Mouse (Mus musculus) lung, embryonic 14.5 days (tissue): ENCODE results near the gene Kbtbd8. TPM values are rescaled to one million over a fixed set of nuclear protein-coding genes. Genes with fewer than 3 reads are reported as not detected.

ENCODE experiments used
- ATAC-seq: fragments of 200-750 bp; cut with Nextera tagmentation; 2 replicates; pipeline ENCODE4 v1.8.0; 2017; ENCODE audit warnings: mild to moderate bottlenecking, moderate TSS enrichment, moderate library complexity; ENCODE audit not compliant: insufficient read depth
- DNase-seq: peaks from one replicate; pipeline ENCODE4 v3.0.0-alpha.2; 2015
- H3K27ac ChIP-seq: fragments of 300-500 bp; sonication (generic); 2 replicates; pipeline ENCODE4 v1.5.1; 2014; ENCODE audit warnings: low read depth, mild to moderate bottlenecking, moderate library complexity
- H3K27me3 ChIP-seq: fragments of 300-500 bp; sonication (generic); 2 replicates; pipeline ENCODE4 v1.6.1; 2014; ENCODE audit warnings: low read length, control low read depth; ENCODE audit not compliant: insufficient read depth
- H3K36me3 ChIP-seq: fragments of 300-500 bp; sonication (generic); 2 replicates; pipeline ENCODE4 v1.6.1; 2014; ENCODE audit warnings: control low read depth; ENCODE audit not compliant: insufficient read depth
- H3K4me1 ChIP-seq: fragments of 300-500 bp; sonication (generic); 2 replicates; pipeline ENCODE4 v1.6.1; 2014; ENCODE audit warnings: antibody characterized with exemption, control low read depth; ENCODE audit not compliant: insufficient read depth
- H3K4me2 ChIP-seq: fragments of 300-500 bp; sonication (generic); 2 replicates; pipeline ENCODE4 v1.6.1; 2014; ENCODE audit warnings: mild to moderate bottlenecking
- H3K4me3 ChIP-seq: fragments of 300-500 bp; sonication (generic); 2 replicates; pipeline ENCODE4 v1.5.1; 2014; ENCODE audit warnings: low read depth, low read length
- H3K9ac ChIP-seq: fragments of 300-500 bp; sonication (generic); 2 replicates; pipeline ENCODE4 v1.6.1; 2014
- H3K9me3 ChIP-seq: fragments of 300-500 bp; sonication (generic); 2 replicates; pipeline ENCODE4 v1.6.1; 2016; ENCODE audit warnings: low read depth, low read length, control low read depth
- CTCF ChIP-seq: IDR thresholded peaks from 2 replicates; pipeline ENCODE4 v1.5.1; 2016; ENCODE audit warnings: antibody characterized with exemption, low read depth
- WGBS: fragments of 180-500 bp; shearing (Covaris S2); extraction: QIAGEN DNeasy Blood & Tissue Kit; methylation state at CpG from one replicate; pipeline ENCODE4 v1.1.7; 2014; 5-methylcytosine and 5-hydroxymethylcytosine counted together
- polyA plus RNA-seq: library from polyadenylated mRNA; unstranded; fragments of >200 nt; fragmentation: Nextera tagmentation; extraction: Ambion mirVana; gene quantifications from 2 replicates; pipeline ENCODE4 v1.2.1, GENCODE M21; 2014

Kbtbd8 gene
- polyA plus RNA-seq, result 1.9 and 2.3 TPM in 2 replicates

DNA sequence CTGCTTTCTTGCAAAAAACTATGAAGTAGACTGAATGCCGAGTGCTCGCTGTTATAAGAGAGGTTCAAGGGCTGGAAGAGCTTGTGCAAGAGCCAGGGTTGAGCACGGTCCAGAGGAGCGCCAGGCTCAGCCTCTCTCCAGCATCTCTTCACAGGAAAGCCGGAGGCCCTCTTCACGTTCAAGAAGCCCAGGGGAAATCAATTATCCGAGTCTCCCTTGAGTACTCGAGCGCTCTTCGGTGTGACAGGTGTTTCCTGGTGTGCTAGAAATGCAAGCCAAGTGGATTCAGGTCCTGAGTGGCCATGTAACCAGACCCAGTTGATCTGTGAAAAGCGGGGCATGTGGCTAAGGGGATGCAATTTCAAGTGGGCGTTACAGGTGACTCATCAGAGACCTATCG is at the start of gene Kbtbd8:
Kbtbd8 (plus strand) TSS at position 295 of the 400 bp plus-strand sequence.
- H3K27me3 ChIP-seq, result peaks cover 7% of the 10 kb centered on the region; the same call in 1 of the 2 replicates
- H3K4me2 ChIP-seq, result peak within 1 kb of the TSS; percentile 75
- H3K4me3 ChIP-seq, result peak within 1 kb of the TSS; percentile 75
- peak; percentile 6; the same call in 1 of the 2 replicates for ATAC-seq
- H3K9me3 ChIP-seq, result no peaks in the 10 kb centered on the region
- peak; percentile 4 for DNase-seq
- 0 out of 2 replicates have a peak, but pooled peaks cover under 1% of the 10 kb centered on the region for H3K36me3 ChIP-seq
- H3K9ac ChIP-seq, result peak within 1 kb of the TSS; percentile 61
- TF ChIP-seq CTCF, result no peak
- no peaks in the 10 kb centered on the region; the same call in 1 of the 2 replicates for H3K4me1 ChIP-seq
- H3K27ac ChIP-seq, result peak within 1 kb of the TSS; percentile 59; the same call in 1 of the 2 replicates
- WGBS, result 16% methylated on average over 13 of the region's 13 CpGs

DNA sequence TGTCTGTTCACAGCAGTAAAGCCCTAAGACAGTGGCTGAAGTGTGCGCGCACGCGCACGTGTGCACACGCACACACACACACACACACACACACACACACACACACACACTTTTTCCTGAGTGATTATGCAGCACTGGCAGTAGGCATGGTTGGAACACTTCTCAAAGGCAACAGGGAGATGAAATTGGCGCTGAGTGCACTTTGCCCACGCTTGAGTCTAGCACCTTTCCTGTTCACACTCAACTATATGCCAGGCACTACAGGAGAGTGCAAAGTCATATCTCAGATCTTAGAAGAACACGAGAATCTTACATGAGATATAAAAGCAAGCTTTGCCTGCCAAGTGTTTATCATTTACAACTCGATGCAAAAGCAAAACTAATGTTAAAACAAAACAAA is 47.3 kb upstream of the Kbtbd8 start:
- no peak for TF ChIP-seq CTCF
- 90% methylated on average over 10 of the region's 10 CpGs for WGBS
- H3K9ac ChIP-seq, result no peak overlapping the region
- no peak for DNase-seq
- H3K9me3 ChIP-seq, result no peaks in the 10 kb centered on the region
- ATAC-seq, result no peak
- no peaks in the 10 kb centered on the region for H3K27me3 ChIP-seq
- no peak overlapping the region for H3K4me2 ChIP-seq
- H3K27ac ChIP-seq, result no peak overlapping the region
- H3K36me3 ChIP-seq, result no peaks in the 10 kb centered on the region
- no peaks in the 10 kb centered on the region for H3K4me1 ChIP-seq
- H3K4me3 ChIP-seq, result no peak overlapping the region

DNA sequence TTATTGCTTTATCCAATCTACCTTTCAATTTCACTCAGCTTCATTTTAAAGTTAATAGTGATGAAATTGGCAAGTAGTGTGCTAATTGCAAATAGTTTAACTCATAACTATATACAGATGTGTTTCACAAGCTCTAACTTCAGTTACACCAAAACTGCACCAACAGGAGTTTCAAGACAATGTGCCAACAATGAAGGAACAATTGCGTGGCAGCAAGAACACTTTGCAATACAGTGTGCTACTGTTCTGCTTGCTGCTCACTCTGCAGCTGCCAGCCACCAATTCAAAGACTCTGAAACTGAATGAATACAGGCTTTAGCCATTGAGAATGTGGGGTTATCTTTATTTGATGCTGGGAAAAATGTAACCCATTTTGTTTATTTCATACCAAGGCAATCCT is 31.8 kb upstream of the Kbtbd8 start:
- Histone ChIP-seq H3K9ac (no peak overlapping the region), H3K27me3 (no peaks in the 10 kb centered on the region), H3K4me3 (no peak overlapping the region), H3K27ac (no peak overlapping the region), H3K36me3 (no peaks in the 10 kb centered on the region), H3K4me1 (no peaks in the 10 kb centered on the region), H3K9me3 (no peaks in the 10 kb centered on the region), H3K4me2 (no peak overlapping the region)
- no peak for DNase-seq
- 70% methylated on average over 1 of the region's 1 CpGs for WGBS
- no peak for ATAC-seq
- no peak for TF ChIP-seq CTCF

DNA sequence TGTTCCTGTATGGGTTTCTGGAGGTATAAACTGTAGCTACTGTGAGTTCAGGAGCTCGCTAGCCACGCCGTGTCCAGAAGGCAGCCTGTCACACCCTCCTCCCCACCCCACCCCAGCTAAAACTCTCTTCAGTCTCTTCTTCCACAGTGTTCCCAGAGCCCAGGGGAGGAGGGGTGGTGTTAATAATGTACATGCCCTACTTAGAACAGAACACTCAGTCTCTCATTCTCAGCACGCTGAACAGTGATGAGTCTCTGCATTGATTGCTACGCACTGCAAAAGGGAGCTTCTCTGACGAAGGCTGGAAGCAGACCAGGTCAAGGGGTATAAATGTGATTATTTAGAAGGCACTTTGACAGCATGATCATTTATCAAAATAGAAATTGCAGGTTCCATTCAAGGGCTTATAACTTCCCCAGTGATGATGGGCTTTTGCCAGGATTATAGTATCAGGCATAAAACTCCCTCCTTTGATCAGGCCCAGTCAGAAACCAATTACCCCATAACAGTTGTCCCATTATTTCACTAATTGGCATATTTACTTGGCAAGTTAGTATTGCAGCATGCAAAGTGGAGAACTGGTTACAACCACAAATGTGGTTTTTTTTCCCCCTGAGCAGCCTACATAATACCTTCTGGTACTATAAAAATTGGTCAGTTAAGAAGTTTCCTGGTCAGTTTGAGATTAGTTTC is 29.7 kb upstream of the Kbtbd8 start:
- no peak overlapping the region for H3K4me3 ChIP-seq
- 79% methylated on average over 6 of the region's 6 CpGs for WGBS
- no peaks in the 10 kb centered on the region for H3K27me3 ChIP-seq
- H3K36me3 ChIP-seq, result no peaks in the 10 kb centered on the region
- no peak overlapping the region for H3K4me2 ChIP-seq
- H3K9ac ChIP-seq, result no peak overlapping the region
- no peak for DNase-seq
- no peak for ATAC-seq
- no peaks in the 10 kb centered on the region for H3K9me3 ChIP-seq
- no peaks in the 10 kb centered on the region for H3K4me1 ChIP-seq
- H3K27ac ChIP-seq, result no peak overlapping the region
- no peak for TF ChIP-seq CTCF

DNA sequence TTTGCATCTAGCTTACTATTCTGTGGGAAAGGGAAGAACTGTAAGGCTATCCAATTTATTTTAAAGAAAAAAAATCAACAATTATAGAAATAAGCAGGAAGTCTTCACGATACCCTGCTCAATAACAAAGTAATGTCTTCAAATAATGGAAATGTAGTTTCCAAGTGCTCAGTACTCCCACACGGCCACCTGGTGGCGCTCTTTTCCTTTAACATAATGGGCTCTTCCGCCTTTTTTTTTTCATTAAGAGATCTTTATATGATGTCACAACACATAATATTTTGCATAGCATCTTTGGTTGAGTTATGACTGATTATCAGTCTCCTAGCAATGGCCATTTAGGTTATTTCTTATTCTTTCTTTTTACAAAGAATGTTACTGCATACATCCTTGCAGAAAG is 29.0 kb upstream of the Kbtbd8 start:
- H3K4me3 ChIP-seq, result no peak overlapping the region
- H3K27me3 ChIP-seq, result no peaks in the 10 kb centered on the region
- no peak overlapping the region for H3K4me2 ChIP-seq
- WGBS, result 43% methylated on average over 4 of the region's 4 CpGs
- H3K9ac ChIP-seq, result no peak overlapping the region
- no peaks in the 10 kb centered on the region for H3K4me1 ChIP-seq
- no peak overlapping the region for H3K27ac ChIP-seq
- no peaks in the 10 kb centered on the region for H3K36me3 ChIP-seq
- no peaks in the 10 kb centered on the region for H3K9me3 ChIP-seq
- ATAC-seq, result no peak
- peak; percentile 35 for DNase-seq
- peak; percentile 30; the same call in 1 of the 2 replicates for TF ChIP-seq CTCF

DNA sequence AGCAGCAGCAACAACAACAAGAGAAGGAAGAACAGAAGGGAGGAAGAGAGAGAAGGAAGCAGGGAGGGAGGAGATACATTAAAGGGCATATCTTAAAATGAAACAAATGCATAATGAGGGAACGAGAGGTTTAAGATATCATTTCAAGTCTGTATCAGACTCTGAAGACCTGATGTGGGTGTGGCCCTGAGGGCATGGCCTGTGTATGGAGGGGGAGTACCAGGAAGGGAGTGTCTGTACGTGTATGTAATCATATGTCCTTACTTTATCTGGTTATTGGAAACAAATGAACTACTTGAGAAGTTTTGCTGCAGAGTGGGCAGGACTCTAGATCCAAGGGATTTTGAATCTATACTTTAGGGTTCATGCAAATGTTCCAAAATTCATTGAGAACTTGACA is 22.3 kb upstream of the Kbtbd8 start:
- H3K27ac ChIP-seq, result no peak overlapping the region
- no peak overlapping the region for H3K4me3 ChIP-seq
- no peak overlapping the region for H3K9ac ChIP-seq
- H3K4me2 ChIP-seq, result no peak overlapping the region
- ATAC-seq (no peak), DNase-seq (no peak)
- no peaks in the 10 kb centered on the region for H3K9me3 ChIP-seq
- no peaks in the 10 kb centered on the region for H3K27me3 ChIP-seq
- WGBS, result 36% methylated on average over 2 of the region's 2 CpGs
- no peak for TF ChIP-seq CTCF
- no peaks in the 10 kb centered on the region for H3K36me3 ChIP-seq
- no peaks in the 10 kb centered on the region for H3K4me1 ChIP-seq

DNA sequence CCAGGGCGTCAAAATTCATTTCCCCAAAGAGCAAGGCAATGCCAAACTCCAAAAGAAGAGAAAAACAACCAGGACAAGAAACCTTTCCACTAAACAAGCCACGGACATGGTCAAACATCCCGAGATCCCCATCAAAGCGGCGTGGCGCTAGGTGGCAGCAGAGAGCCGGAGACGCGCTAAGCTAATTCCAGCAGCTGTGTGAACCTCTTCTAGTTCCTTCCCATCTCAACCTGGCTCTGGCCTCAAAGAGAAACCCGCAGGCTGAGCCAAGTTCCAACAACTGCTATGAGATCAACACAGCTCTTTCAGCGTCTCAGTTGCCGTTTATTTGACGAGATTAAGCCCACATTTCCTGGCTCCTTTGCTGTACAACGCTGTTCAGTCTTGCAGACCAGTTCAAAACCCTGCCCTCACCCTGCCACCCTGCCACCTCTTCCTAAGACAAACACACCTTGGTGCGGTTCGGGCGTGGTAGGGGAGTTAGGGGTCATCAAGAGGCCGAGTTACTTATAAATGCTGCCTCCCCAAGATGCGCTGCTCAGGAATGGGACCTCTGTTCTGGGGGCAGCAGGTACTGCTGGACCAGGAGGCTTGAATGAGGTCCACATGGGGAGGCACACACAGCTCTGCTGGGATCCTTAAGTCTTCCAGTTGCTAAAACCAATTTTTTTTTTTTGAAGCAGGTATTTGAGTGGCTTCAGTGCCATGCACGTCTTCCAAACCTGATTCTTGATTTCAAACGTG is 18.5 kb upstream of the Kbtbd8 start:
- Histone ChIP-seq H3K36me3 (no peaks in the 10 kb centered on the region), H3K4me1 (no peaks in the 10 kb centered on the region), H3K9ac (no peak overlapping the region), H3K27me3 (no peaks in the 10 kb centered on the region), H3K9me3 (no peaks in the 10 kb centered on the region), H3K27ac (no peak overlapping the region), H3K4me2 (no peak overlapping the region), H3K4me3 (no peak overlapping the region)
- WGBS, result 12% methylated on average over 21 of the region's 21 CpGs
- ATAC-seq (peak; percentile 77; the same call in 1 of the 2 replicates), DNase-seq (peak; percentile 93)
- TF ChIP-seq CTCF, result peak; percentile 94
